Mouse (Mus musculus) left cerebral cortex, postnatal 10 days (tissue): ENCODE data around the gene 4930523C07Rik. TPM values are rescaled to one million over a fixed set of nuclear protein-coding genes. Genes with fewer than 3 reads are reported as not detected.

ENCODE experiments used
- DNase-seq, 2 experiments: peaks; one replicate each; pipeline ENCODE4 v3.0.0; 2021 to 2022; ENCODE audit warnings: low spot score in 2 of 2, mixed read lengths in 1 of 2; ENCODE audit errors: extremely low spot score in 1 of 2
- intact Hi-C: fragments of 180-260 bp; cut with DNase I; formaldehyde crosslinking; loops from one replicate; pipeline ENCODE4 v1.15.1; 2025
- total RNA-seq, 2 experiments: library from RNA; stranded (reverse); gene quantifications; 2 replicates each; pipeline ENCODE4 v1.2.3; 2021

Gene 4930523C07Rik
- 1 to 10 TPM; 3.5 to 4.4 TPM for total RNA-seq

- intact Hi-C loops: no loop called here
Observed at GRCm38 (mm10) chr1:160044237-160045021, at the start of gene 4930523C07Rik. Gene 4930523C07Rik, plus strand, starts transcription at chr1:160044382.

GRCm38 (mm10) chr1:159997329-159997728 lies 46.9 kb upstream of the 4930523C07Rik start:
- DNase-seq: no peak
- intact Hi-C loops: no loop called here

More at GRCm38 (mm10) chr1:160044237-160045021, at the start of gene 4930523C07Rik:
- peak in 1 of 2 experiments; percentile 80 for DNase-seq

- no peak for DNase-seq
- intact Hi-C loops: no loop called here
Observed at GRCm38 (mm10) chr1:159998349-159998748, 45.8 kb upstream of the 4930523C07Rik start.

GRCm38 (mm10) chr1:159999232-159999631 lies 45.0 kb upstream of the 4930523C07Rik start:
- intact Hi-C loops: no loop called here
- no peak for DNase-seq

GRCm38 (mm10) chr1:160005319-160005718 lies 38.9 kb upstream of the 4930523C07Rik start:
- intact Hi-C loops: no loop called here
- no peak for DNase-seq

GRCm38 (mm10) chr1:160006919-160007588 lies 37.1 kb upstream of the 4930523C07Rik start:
- no peak for DNase-seq
- intact Hi-C loops: no loop called here

- DNase-seq: no peak
Observed at GRCm38 (mm10) chr1:160013042-160013441, 31.1 kb upstream of the 4930523C07Rik start.

GRCm38 (mm10) chr1:160024339-160024980 lies 19.7 kb upstream of the 4930523C07Rik start:
- no peak for DNase-seq
- intact Hi-C loops: no loop called here

More at GRCm38 (mm10) chr1:160013042-160013441, 31.1 kb upstream of the 4930523C07Rik start:
- intact Hi-C loops: no loop called here

GRCm38 (mm10) chr1:160025146-160025894 lies 18.9 kb upstream of the 4930523C07Rik start:
- no peak for DNase-seq
- intact Hi-C loops: no loop called here

- intact Hi-C loops: no loop called here
- DNase-seq: no peak
Observed at GRCm38 (mm10) chr1:160025895-160026255, 18.3 kb upstream of the 4930523C07Rik start.

GRCm38 (mm10) chr1:160027939-160028338 lies 16.2 kb upstream of the 4930523C07Rik start:
- intact Hi-C loops: no loop called here

GRCm38 (mm10) chr1:160033948-160034598 lies 10.1 kb upstream of the 4930523C07Rik start:
- DNase-seq: no peak
- intact Hi-C loops: no loop called here

More at GRCm38 (mm10) chr1:160027939-160028338, 16.2 kb upstream of the 4930523C07Rik start:
- no peak for DNase-seq

- DNase-seq: no peak
- intact Hi-C loops: no loop called here
Observed at GRCm38 (mm10) chr1:160035561-160035960, 8.6 kb upstream of the 4930523C07Rik start.

GRCm38 (mm10) chr1:160036996-160037521 lies 7.1 kb upstream of the 4930523C07Rik start:
- DNase-seq: peak; percentile 31 to 66
- intact Hi-C loops: no loop called here

- intact Hi-C loops: no loop called here
- DNase-seq: no peak
Observed at GRCm38 (mm10) chr1:160039951-160040645, 4.1 kb upstream of the 4930523C07Rik start.

GRCm38 (mm10) chr1:160041264-160041775 lies 2.9 kb upstream of the 4930523C07Rik start:
- intact Hi-C loops: no loop called here
- DNase-seq: no peak

GRCm38 (mm10) chr1:160042351-160042750 lies 1.8 kb upstream of the 4930523C07Rik start:
- no peak for DNase-seq
- intact Hi-C loops: no loop called here
